Mouse (Mus musculus): ENCODE data around the gene Soga1. TPM values are rescaled to one million over a fixed set of nuclear protein-coding genes. Genes with fewer than 3 reads are reported as not detected.

Gene Soga1
- total RNA-seq (2023) = 1.8 and 3.3 TPM in 2 replicates

GRCm38 (mm10) chr2:157078793-157079700, at the start of gene Soga1:
TSS of gene Soga1 (minus strand) at chr2:157079254.

DNA sequence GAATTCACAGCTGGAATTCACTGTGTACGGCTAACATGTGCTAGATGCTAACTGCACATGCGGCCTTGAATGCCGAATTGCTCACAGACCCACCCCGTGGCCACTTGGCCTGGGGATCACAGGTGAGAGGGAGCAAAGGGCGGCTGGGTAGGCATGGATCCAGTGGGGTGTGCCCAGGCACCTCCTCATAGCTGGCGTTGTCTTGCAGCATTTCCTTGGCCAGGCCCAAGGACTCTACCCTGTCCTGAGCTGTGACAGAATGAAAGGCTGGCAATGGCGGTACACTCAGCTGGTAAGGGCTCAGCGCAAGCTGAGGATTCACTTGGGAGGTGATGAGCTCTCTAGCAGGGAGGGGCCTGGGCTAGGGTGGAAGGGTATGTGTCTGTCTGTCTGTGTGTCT, 7.7 kb upstream of the Soga1 start, which contains the start of gene Tldc2:
Tldc2 (plus strand) TSS at position 260 of the 400 bp plus-strand sequence.

GRCm38 (mm10) chr2:157006511-157007233, 72.4 kb downstream of the Soga1 start, which contains the start of gene Dsn1:
TSS of gene Dsn1 (minus strand) at chr2:157007154.

GRCm38 (mm10) chr2:156991470-156992319, 87.4 kb downstream of the Soga1 start, which contains the start of gene Ndrg3:
TSS of gene Ndrg3 (minus strand) at chr2:156992056.

Other genes starting within 250 kb of the Soga1 start
- gene Tgif2, start 239.2 kb downstream of the Soga1 start, total RNA-seq (2023) = 39.8 and 56.8 TPM in 2 replicates
- gene 4930518I15Rik, start 221.3 kb downstream of the Soga1 start, total RNA-seq (2023) = 5.5 and 6.5 TPM in 2 replicates
- gene Rab5if, start 216.1 kb downstream of the Soga1 start, total RNA-seq (2023) = 363 and 381 TPM in 2 replicates
- 0.16 and 0.34 TPM in 2 replicates for gene Sla2, start 192.1 kb downstream of the Soga1 start, total RNA-seq (2023)
- 10.2 and 12.2 TPM in 2 replicates for gene Ndrg3, start 87.2 kb downstream of the Soga1 start, total RNA-seq (2023)
- gene Dsn1, start 72.1 kb downstream of the Soga1 start, total RNA-seq (2023) = 22.6 and 28.7 TPM in 2 replicates
- not detected in 2 replicates for gene Tldc2, start 7.8 kb upstream of the Soga1 start, total RNA-seq (2023)
- 576 and 586 TPM in 2 replicates for gene Samhd1, start 56.0 kb upstream of the Soga1 start, total RNA-seq (2023)
- 27.1 and 35.3 TPM in 2 replicates for gene Rbl1, start 125.3 kb upstream of the Soga1 start, total RNA-seq (2023)
- gene Rpn2, start 199.8 kb upstream of the Soga1 start, total RNA-seq (2023) = 97.4 and 98.2 TPM in 2 replicates
- not detected in 2 replicates for gene Mroh8, start 200.3 kb upstream of the Soga1 start, total RNA-seq (2023)